16 mouse cellular contexts compared by ENCODE assay signal in the genomic region with DNA sequence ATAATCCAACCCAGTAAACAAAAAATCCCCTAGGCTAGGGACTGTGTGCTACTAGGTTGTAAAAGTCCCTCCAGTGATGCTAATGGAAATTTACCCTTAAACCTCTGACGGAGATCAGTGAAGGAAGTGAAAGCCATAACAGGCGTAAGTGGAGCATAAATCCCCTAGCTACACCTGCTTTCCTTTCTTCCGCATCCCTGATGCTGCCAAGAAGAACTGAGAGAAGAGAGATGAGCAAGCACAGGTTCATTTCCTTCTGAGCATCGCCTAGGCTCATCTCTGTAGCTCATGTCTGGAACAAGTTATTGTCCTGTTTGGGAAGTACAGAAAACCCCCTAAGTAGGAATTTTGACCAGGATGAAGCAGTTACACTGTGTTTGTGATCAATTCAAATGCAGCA.
"Had no signal": no experiment of that assay in that cellular context is flagged by ENCODE, and none has a peak within 500 bp of the region (broad histone marks: within the 10 kb centered on the region; RNA-seq: fewer than 3 reads in every experiment).

No protein-coding gene starts in this region.

- ATAC-seq: liver, embryonic 12.5 days; midbrain, embryonic 16.5 days had no signal

- H3K9ac ChIP-seq: kidney, embryonic 15.5 days; liver, embryonic 12.5 days; lung, embryonic 14.5 days; midbrain, embryonic 12.5 days; stomach, embryonic 15.5 days had no signal

- H3K4me1 ChIP-seq: kidney, embryonic 15.5 days; limb, embryonic 10.5 days; liver, embryonic 12.5 days; midbrain, embryonic 12.5 days; stomach, embryonic 15.5 days had no signal

- H3K36me3 ChIP-seq: kidney, embryonic 15.5 days; limb, embryonic 10.5 days; liver, embryonic 12.5 days; midbrain, embryonic 12.5 days; stomach, embryonic 15.5 days had no signal

- H3K27ac ChIP-seq: kidney, embryonic 15.5 days; left cerebral cortex, adult 2 months; limb, embryonic 10.5 days; liver, embryonic 12.5 days; macrophage; midbrain, embryonic 12.5 days; stomach, embryonic 15.5 days had no signal

- H3K4me3 ChIP-seq: kidney, embryonic 15.5 days; left cerebral cortex, adult 2 months; limb, embryonic 10.5 days; liver, embryonic 12.5 days; midbrain, embryonic 12.5 days; stomach, embryonic 15.5 days had no signal

- H3K4me2 ChIP-seq: kidney, embryonic 15.5 days; liver, embryonic 12.5 days; lung, embryonic 14.5 days; midbrain, embryonic 12.5 days; stomach, embryonic 15.5 days had no signal

- H3K9me3 ChIP-seq: kidney, embryonic 15.5 days; limb, embryonic 10.5 days; liver, embryonic 12.5 days; midbrain, embryonic 12.5 days; stomach, embryonic 15.5 days had no signal

- DNase-seq: kidney, adult 2 months; kidney, postnatal 14 days; lung, embryonic 14.5 days; lung, postnatal 14 days; right cerebral cortex, postnatal 4 days; spleen, adult 18-20 months; thymus, adult 2 months; thymus, postnatal 25 days had no signal
